Mouse (Mus musculus): ENCODE measurements around the gene Tmem11. TPM values are rescaled to one million over a fixed set of nuclear protein-coding genes. Genes with fewer than 3 reads are reported as not detected.

The Tmem11 gene
- polyA plus RNA-seq (2012; rRNA removed; ENCODE audit: low replicate concordance) = 76.5 and 83.6 TPM in 2 replicates

GRCm38 (mm10) chr11:60878675-60879294, at the start of gene Tmem11:
Tmem11 (minus strand) TSS chr11:60879272.

GRCm38 (mm10) chr11:60914491-60914890, 35.4 kb upstream of the Tmem11 start, which contains the start of gene Natd1:
Natd1 (minus strand) TSS chr11:60914750.

GRCm38 (mm10) chr11:60830433-60831052, 48.5 kb downstream of the Tmem11 start, which contains the start of gene Dhrs7b:
Dhrs7b (plus strand) TSS chr11:60830631.

Other genes with a start within 250 kb of the Tmem11 start
- 41.1 and 91.4 TPM in 2 replicates for gene Llgl1, start 179.5 kb downstream of the Tmem11 start, polyA plus RNA-seq (2012; rRNA removed; ENCODE audit: low replicate concordance)
- gene Flii, start 152.0 kb downstream of the Tmem11 start, polyA plus RNA-seq (2012; rRNA removed; ENCODE audit: low replicate concordance) = 210 and 237 TPM in 2 replicates
- 24.5 and 24.6 TPM in 2 replicates for gene Mief2, start 150.9 kb downstream of the Tmem11 start, polyA plus RNA-seq (2012; rRNA removed; ENCODE audit: low replicate concordance)
- 5.7 and 9.9 TPM in 2 replicates for gene Top3a, start 101.9 kb downstream of the Tmem11 start, polyA plus RNA-seq (2012; rRNA removed; ENCODE audit: low replicate concordance)
- gene Smcr8, start 101.7 kb downstream of the Tmem11 start, polyA plus RNA-seq (2012; rRNA removed; ENCODE audit: low replicate concordance) = 11.7 and 17.5 TPM in 2 replicates
- gene Shmt1, start 67.6 kb downstream of the Tmem11 start, polyA plus RNA-seq (2012; rRNA removed; ENCODE audit: low replicate concordance) = 9.0 and 20.1 TPM in 2 replicates
- 36.7 and 58.2 TPM in 2 replicates for gene Dhrs7b, start 48.6 kb downstream of the Tmem11 start, polyA plus RNA-seq (2012; rRNA removed; ENCODE audit: low replicate concordance)
- gene Natd1, start 35.5 kb upstream of the Tmem11 start, polyA plus RNA-seq (2012; rRNA removed; ENCODE audit: low replicate concordance) = 54.2 and 62.5 TPM in 2 replicates
- 36.1 and 58.0 TPM in 2 replicates for gene Map2k3, start 52.8 kb upstream of the Tmem11 start, polyA plus RNA-seq (2012; rRNA removed; ENCODE audit: low replicate concordance)
- 0.26 and 0.51 TPM in 2 replicates for gene Kcnj12, start 143.3 kb upstream of the Tmem11 start, polyA plus RNA-seq (2012; rRNA removed; ENCODE audit: low replicate concordance)
- gene Tnfrsf13b, start 247.5 kb upstream of the Tmem11 start, polyA plus RNA-seq (2012; rRNA removed; ENCODE audit: low replicate concordance) = 3.5 and 7.9 TPM in 2 replicates